Mouse (Mus musculus): ENCODE results near the gene Zfp870.

The Zfp870 gene

DNA sequence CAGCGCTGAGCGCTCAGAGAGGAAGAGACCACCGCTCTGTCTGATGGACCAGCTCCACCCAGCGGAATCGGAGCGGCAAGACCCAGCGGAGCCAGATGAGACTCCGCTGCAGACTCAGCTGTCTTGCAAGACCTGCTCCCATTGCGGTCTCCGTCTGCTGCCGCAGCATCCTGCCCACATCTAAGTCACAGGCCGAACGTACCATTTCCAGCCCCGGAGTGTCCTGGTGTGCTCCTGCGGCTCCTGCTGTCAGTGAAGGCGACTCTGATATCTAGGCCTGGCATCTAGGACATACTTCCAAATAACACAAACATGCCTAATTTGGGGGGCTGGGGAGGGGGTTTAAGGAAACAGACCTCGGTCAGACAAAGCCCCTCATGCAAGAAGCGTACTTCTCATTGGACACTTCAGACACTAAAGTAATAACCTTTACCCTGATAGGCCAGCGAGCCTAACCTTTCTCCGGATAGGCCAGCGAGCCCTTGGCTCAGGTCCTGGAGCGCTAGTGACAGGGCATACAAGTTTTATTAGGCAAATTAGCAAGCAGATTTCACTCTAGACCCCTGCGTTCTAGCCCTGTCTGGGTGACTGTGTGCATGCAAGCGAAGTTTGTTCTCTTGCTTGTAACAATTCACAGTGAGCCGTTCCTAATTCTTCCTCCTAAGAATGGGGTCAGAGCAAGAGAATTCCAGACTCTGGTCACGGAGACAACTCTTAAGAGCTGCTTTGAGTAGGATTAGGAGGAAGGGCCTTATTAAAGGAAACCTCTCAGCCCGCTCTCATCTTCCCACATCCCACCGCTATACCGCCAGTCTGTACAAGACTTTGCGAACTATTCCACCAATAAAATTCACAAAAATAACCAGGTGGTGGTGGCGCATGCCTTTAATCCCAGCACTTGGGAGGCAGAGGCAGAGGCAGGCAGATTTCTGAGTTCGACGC lies at the start of gene Zfp870:
Gene Zfp870 (minus strand): TSS at position 404 of the 942 bp plus-strand sequence.
- DNase-seq (ENCODE audit: low spot score in 2 of 2) = peak; percentile 87 to 95

- DNase-seq (ENCODE audit: low spot score in 2 of 2) = no peak
Observed at GRCm38 (mm10) chr17:32939831-32940230, 48.4 kb upstream of the Zfp870 start.

GRCm38 (mm10) chr17:32927803-32928202 lies 36.4 kb upstream of the Zfp870 start:
- no peak for DNase-seq (ENCODE audit: low spot score in 2 of 2)

GRCm38 (mm10) chr17:32924658-32925312 lies 33.3 kb upstream of the Zfp870 start:
- peak; percentile 53 to 71 for DNase-seq (ENCODE audit: low spot score in 2 of 2)

GRCm38 (mm10) chr17:32923681-32924080 lies 32.2 kb upstream of the Zfp870 start:
- no peak for DNase-seq (ENCODE audit: low spot score in 2 of 2)

DNA sequence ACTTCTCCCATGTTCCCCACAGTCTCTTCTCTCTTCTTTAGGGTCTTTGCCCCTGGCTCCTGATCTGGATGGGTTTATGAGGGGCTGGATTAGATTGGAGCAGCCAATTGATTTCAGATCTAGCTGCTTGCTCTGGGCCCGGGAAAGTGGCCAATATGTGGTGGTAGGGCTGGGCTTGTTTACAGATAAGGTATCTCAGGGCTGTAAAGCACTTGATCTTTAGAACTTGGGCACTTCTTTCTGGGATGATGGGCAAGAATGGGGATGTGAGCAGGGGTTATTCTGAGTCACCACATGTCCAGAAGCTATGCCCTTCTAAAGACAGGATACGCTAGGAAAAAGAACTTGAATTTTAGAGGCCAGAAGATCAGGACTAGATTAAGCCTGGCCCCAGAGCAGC lies 27.7 kb upstream of the Zfp870 start:
- no peak for DNase-seq (ENCODE audit: low spot score in 2 of 2)

- DNase-seq (ENCODE audit: low spot score in 2 of 2) = peak; percentile 13 to 15
Observed at GRCm38 (mm10) chr17:32917131-32917530, 25.7 kb upstream of the Zfp870 start, which contains the start of gene Cyp4f14. Gene Cyp4f14 (minus strand): TSS chr17:32917342.

DNA sequence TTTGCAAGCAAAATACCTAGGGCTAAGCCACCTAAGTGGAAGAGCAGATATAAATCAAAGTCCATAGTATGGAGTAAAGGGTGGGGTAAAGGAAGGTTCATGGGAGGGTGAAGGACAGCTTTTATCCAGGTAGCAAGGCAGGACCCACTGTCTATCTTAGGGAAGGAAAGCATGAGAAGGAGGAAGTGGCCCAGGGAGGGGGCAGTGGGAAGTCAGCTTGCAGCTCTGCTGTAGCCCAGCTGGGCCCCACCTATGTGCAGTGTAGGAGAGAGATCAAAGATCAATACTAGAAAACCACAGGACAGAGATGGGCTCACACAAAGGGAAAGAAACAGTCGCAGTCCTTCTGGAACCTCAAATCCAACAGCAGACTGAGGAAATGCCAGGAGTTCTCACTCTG lies 24.6 kb upstream of the Zfp870 start:
- no peak for DNase-seq (ENCODE audit: low spot score in 2 of 2)

- no peak for DNase-seq (ENCODE audit: low spot score in 2 of 2)
Observed at GRCm38 (mm10) chr17:32906172-32906571, 14.7 kb upstream of the Zfp870 start.

DNA sequence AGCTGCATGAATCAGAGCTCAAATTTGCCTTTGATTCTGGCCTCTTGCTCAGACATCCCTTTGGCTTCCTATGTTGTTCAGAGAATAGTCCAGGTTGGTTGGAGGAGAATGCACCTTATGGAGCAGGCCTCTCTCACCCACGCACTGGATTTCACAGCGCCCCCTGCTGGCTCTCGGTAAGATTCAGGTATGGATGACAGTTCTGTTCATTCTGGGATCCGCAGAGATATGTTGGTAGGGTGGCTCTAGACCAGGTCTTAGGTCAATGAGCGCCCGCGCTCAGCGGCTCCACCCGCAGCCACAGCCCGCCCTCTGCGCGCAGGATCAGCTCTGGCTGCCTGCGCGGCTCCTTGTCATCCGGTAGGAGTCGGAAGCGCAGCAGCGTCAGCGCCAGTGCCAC lies 13.8 kb upstream of the Zfp870 start:
- peak; percentile 27 to 32 for DNase-seq (ENCODE audit: low spot score in 2 of 2)

DNA sequence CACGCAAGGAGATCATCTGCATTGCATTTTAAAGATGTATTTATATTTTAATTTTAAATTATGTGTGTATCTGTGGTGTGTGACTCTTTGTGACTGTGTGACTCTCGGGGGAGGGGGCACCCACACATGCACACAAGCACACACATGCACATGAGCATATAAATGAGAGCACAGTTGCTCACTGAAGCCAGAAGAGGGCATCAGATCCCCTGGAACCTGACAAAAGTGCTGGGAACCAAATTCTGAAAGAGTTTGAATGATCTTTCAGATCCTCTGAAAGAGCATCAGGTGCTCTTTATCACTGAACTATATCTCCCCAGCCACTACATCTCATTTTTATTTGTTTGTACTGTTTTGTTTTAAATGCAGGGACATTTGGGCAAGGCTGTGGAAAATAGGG lies 13.0 kb upstream of the Zfp870 start:
- no peak for DNase-seq (ENCODE audit: low spot score in 2 of 2)

GRCm38 (mm10) chr17:32901751-32902525 lies 10.5 kb upstream of the Zfp870 start:
- no peak for DNase-seq (ENCODE audit: low spot score in 2 of 2)

- DNase-seq (ENCODE audit: low spot score in 2 of 2) = no peak
Observed at GRCm38 (mm10) chr17:32895421-32895820, 4.0 kb upstream of the Zfp870 start.

- DNase-seq (ENCODE audit: low spot score in 2 of 2) = no peak
Observed at GRCm38 (mm10) chr17:32893901-32894300, 2.5 kb upstream of the Zfp870 start.

GRCm38 (mm10) chr17:32890852-32891238 lies 597 bp downstream of the Zfp870 start:
- DNase-seq (ENCODE audit: low spot score in 2 of 2) = no peak

GRCm38 (mm10) chr17:32889611-32890010 lies 1.8 kb downstream of the Zfp870 start:
- no peak for DNase-seq (ENCODE audit: low spot score in 2 of 2)

DNA sequence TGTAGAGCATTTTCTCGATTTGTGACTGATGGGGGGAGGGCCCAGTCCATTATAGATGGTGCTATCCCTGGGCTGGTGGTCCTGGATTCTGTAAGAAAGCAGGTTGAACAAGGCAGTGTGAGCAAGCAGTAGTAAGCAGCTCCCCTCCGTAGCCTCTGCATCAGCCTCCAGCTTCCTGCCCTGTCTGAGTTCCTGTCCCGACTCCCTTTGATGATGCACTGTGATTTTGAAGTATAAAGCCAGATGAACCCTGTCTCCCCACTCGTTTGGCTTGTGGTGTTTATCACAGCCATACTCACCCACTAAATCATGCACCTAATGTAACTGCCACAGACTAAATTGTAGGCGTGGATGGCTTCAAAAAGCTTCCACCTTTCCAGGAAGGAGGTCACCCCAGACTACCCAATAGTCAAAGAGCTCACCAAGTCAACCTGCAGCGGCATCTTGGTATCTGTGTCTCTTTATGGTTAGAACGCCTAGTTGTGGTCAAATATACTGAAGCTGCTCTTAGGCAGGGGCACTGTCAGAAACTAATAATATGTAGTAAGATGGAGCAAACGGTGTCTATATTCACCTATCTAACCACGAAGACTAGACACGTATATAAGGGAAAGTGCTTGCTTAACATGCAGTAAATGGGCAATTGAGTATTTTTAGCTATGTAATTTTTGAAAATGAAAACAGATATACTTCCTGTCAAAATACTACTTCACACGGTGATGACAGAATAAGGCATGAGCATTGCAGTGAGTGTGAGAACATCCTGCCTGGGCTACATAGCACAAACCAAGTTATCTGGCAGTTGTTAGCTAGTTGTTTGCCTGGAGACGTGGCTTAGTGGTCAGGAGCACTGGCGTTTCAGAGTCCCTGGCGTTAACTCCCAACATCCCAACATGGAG lies 10.9 kb downstream of the Zfp870 start:
- DNase-seq (ENCODE audit: low spot score in 2 of 2) = no peak

DNA sequence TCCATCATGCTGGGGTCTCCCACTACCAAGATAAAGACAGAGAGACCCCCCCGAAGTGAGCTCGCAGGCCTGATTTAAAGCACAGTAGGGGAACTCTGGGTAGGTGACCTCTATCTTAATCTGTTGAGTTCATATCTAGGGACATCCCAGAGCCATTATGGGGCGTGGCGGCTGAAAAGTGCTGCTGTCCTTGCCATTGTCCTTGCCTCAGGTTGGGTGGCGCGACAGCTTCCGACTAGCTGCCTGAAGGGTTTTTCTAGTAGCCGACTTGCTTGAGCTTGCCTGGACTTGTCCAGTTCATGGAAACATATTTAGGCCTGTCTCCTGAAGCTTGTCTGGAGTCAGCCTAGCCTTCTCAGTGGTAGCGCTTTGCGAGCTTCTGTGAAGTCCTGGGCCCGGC lies 12.7 kb downstream of the Zfp870 start:
- no peak for DNase-seq (ENCODE audit: low spot score in 2 of 2)

DNA sequence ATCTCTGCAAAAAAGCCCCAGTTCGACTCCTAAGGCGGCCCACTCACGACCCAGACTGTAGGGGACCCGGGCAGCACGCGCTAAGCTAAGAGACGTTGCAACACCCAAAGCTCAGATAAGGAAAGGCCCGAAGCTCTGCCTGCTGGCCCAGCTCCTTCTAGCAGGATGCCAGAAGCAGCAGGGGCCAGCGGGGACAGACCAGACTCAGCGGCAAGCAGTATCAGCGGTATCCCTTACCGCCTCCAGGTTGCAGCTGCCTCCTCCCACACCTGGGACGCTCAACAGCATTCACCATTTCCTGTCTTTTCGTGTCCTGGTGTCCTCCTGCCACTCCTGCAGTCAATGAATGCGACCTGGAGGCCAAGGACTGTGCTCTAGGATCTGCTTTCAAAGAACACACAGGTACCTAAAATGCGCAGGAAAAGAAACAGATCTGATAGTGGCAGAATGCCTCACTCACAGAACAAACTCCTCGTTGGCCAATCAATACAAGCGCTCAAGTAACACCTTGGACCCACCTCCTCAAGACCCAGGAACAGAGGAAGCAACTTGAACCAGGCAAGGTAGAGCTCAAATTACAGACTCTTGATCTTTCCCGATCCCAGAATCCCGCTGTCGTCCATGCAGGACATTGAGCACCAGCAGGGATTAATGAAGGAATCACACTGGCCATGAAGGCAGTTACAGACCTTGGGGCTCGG lies 13.8 kb downstream of the Zfp870 start:
- no peak for DNase-seq (ENCODE audit: low spot score in 2 of 2)

GRCm38 (mm10) chr17:32872696-32873095 lies 18.7 kb downstream of the Zfp870 start:
- DNase-seq (ENCODE audit: low spot score in 2 of 2) = no peak

Measured in frontal cortex, postnatal 36 days (tissue).